Mouse (Mus musculus): ENCODE results near the gene Tesc. TPM values are rescaled to one million over a fixed set of nuclear protein-coding genes. Genes with fewer than 3 reads are reported as not detected.

Tesc gene
- polyA plus RNA-seq, 1 experiment from 2014 or later = 16.0 TPM

GRCm38 (mm10) chr5:118065516-118066255 lies 38.1 kb downstream of the Tesc start:
- Histone ChIP-seq H3K27me3 (replicated peaks) (no peaks in the 10 kb centered on the region), H3K4me3 (replicated peaks) (no peak overlapping the region), H3K36me3 (peaks cover 4% of the 10 kb centered on the region; the same call in 1 of the 2 replicates), H3K4me2 (no peak overlapping the region), H3K4me1 (0 out of 2 replicates have a peak, but pooled peaks cover 5% of the 10 kb centered on the region), H3K9me3 (no peaks in the 10 kb centered on the region), H3K9ac (no peak overlapping the region), H3K27ac (no peak overlapping the region)
- ATAC-seq (ENCODE audit: insufficient read depth, low FRiP score, low read depth) = no peak
- WGBS = 89% methylated on average over 19 of the region's 19 CpGs

GRCm38 (mm10) chr5:118066828-118067227 lies 39.3 kb downstream of the Tesc start:
- H3K4me2 ChIP-seq = no peak overlapping the region
- WGBS = 62% methylated on average over 5 of the region's 5 CpGs
- 0 out of 2 replicates have a peak, but pooled peaks cover 5% of the 10 kb centered on the region for H3K4me1 ChIP-seq
- ATAC-seq (ENCODE audit: insufficient read depth, low FRiP score, low read depth) = no peak
- peaks cover 4% of the 10 kb centered on the region; the same call in 1 of the 2 replicates for H3K36me3 ChIP-seq
- no peaks in the 10 kb centered on the region for H3K27me3 ChIP-seq (replicated peaks)
- no peaks in the 10 kb centered on the region for H3K9me3 ChIP-seq
- no peak overlapping the region for H3K9ac ChIP-seq
- no peak overlapping the region for H3K4me3 ChIP-seq (replicated peaks)
- no peak overlapping the region for H3K27ac ChIP-seq

- no peak for ATAC-seq (ENCODE audit: insufficient read depth, low FRiP score, low read depth)
- Histone ChIP-seq H3K9ac (no peak overlapping the region), H3K4me2 (no peak overlapping the region), H3K4me1 (0 out of 2 replicates have a peak, but pooled peaks cover 5% of the 10 kb centered on the region), H3K4me3 (replicated peaks) (no peak overlapping the region), H3K36me3 (peaks cover 7% of the 10 kb centered on the region), H3K9me3 (no peaks in the 10 kb centered on the region), H3K27ac (no peak overlapping the region), H3K27me3 (replicated peaks) (no peaks in the 10 kb centered on the region)
- WGBS = 56% methylated on average over 4 of the region's 4 CpGs
Measured at GRCm38 (mm10) chr5:118067572-118067971, 40.0 kb downstream of the Tesc start.

GRCm38 (mm10) chr5:118067984-118068494 lies 40.5 kb downstream of the Tesc start:
- no peak overlapping the region for H3K27ac ChIP-seq
- no peaks in the 10 kb centered on the region for H3K9me3 ChIP-seq
- no peak overlapping the region for H3K4me3 ChIP-seq (replicated peaks)
- no peaks in the 10 kb centered on the region for H3K27me3 ChIP-seq (replicated peaks)
- no peak overlapping the region for H3K4me2 ChIP-seq
- 88% methylated on average over 9 of the region's 9 CpGs for whole genome bisulfite sequencing
- H3K36me3 ChIP-seq = peaks cover 8% of the 10 kb centered on the region
- no peak overlapping the region for H3K9ac ChIP-seq
- H3K4me1 ChIP-seq = 0 out of 2 replicates have a peak, but pooled peaks cover 5% of the 10 kb centered on the region
- no peak for ATAC-seq (ENCODE audit: insufficient read depth, low FRiP score, low read depth)

- 44% methylated on average over 9 of the region's 9 CpGs for WGBS
- 0 out of 2 replicates have a peak, but pooled peaks cover 5% of the 10 kb centered on the region for H3K4me1 ChIP-seq
Measured at GRCm38 (mm10) chr5:118069315-118069714, 41.8 kb downstream of the Tesc start.

GRCm38 (mm10) chr5:118071766-118072165 lies 44.2 kb downstream of the Tesc start:
- Histone ChIP-seq H3K9ac (no peak overlapping the region), H3K9me3 (no peaks in the 10 kb centered on the region), H3K4me3 (replicated peaks) (no peak overlapping the region), H3K4me1 (0 out of 2 replicates have a peak, but pooled peaks cover 3% of the 10 kb centered on the region), H3K36me3 (peaks cover 6% of the 10 kb centered on the region; the same call in 1 of the 2 replicates), H3K27me3 (replicated peaks) (no peaks in the 10 kb centered on the region), H3K4me2 (no peak overlapping the region), H3K27ac (no peak overlapping the region)
- no peak for ATAC-seq (ENCODE audit: insufficient read depth, low FRiP score, low read depth)
- 88% methylated on average over 5 of the region's 5 CpGs for whole genome bisulfite sequencing

More at GRCm38 (mm10) chr5:118069315-118069714, 41.8 kb downstream of the Tesc start:
- peaks cover 8% of the 10 kb centered on the region for H3K36me3 ChIP-seq
- no peaks in the 10 kb centered on the region for H3K9me3 ChIP-seq
- H3K27me3 ChIP-seq (replicated peaks) = no peaks in the 10 kb centered on the region
- H3K4me2 ChIP-seq = no peak overlapping the region
- peak; percentile 57 for ATAC-seq (ENCODE audit: insufficient read depth, low FRiP score, low read depth)
- H3K4me3 ChIP-seq (replicated peaks) = no peak overlapping the region
- H3K27ac ChIP-seq = no peak overlapping the region
- H3K9ac ChIP-seq = no peak overlapping the region

GRCm38 (mm10) chr5:118073213-118073773 lies 45.8 kb downstream of the Tesc start:
- no peak overlapping the region for H3K9ac ChIP-seq
- H3K27ac ChIP-seq = no peak overlapping the region
- ATAC-seq (ENCODE audit: insufficient read depth, low FRiP score, low read depth) = no peak
- no peak overlapping the region for H3K4me2 ChIP-seq
- H3K9me3 ChIP-seq = no peaks in the 10 kb centered on the region
- no peaks in the 10 kb centered on the region for H3K27me3 ChIP-seq (replicated peaks)
- H3K4me1 ChIP-seq = no peaks in the 10 kb centered on the region
- H3K36me3 ChIP-seq = peaks cover 15% of the 10 kb centered on the region; the same call in 1 of the 2 replicates
- no peak overlapping the region for H3K4me3 ChIP-seq (replicated peaks)
- 93% methylated on average over 15 of the region's 15 CpGs for WGBS

GRCm38 (mm10) chr5:118076721-118077592 lies 49.4 kb downstream of the Tesc start:
- H3K9ac ChIP-seq = no peak overlapping the region
- 85% methylated on average over 15 of the region's 15 CpGs for WGBS
- ATAC-seq (ENCODE audit: insufficient read depth, low FRiP score, low read depth) = no peak
- H3K4me1 ChIP-seq = no peaks in the 10 kb centered on the region
- no peak overlapping the region for H3K4me2 ChIP-seq
- peaks cover 15% of the 10 kb centered on the region; the same call in 1 of the 2 replicates for H3K36me3 ChIP-seq
- H3K9me3 ChIP-seq = no peaks in the 10 kb centered on the region
- H3K27ac ChIP-seq = no peak overlapping the region
- no peaks in the 10 kb centered on the region for H3K27me3 ChIP-seq (replicated peaks)
- H3K4me3 ChIP-seq (replicated peaks) = no peak overlapping the region

GRCm38 (mm10) chr5:118078550-118078949 lies 51.0 kb downstream of the Tesc start:
- ATAC-seq (ENCODE audit: insufficient read depth, low FRiP score, low read depth) = no peak
- no peaks in the 10 kb centered on the region; the same call in 1 of the 2 replicates for H3K4me1 ChIP-seq
- no peak overlapping the region for H3K4me3 ChIP-seq (replicated peaks)
- no peaks in the 10 kb centered on the region for H3K9me3 ChIP-seq
- WGBS = 81% methylated on average over 6 of the region's 6 CpGs
- no peaks in the 10 kb centered on the region for H3K27me3 ChIP-seq (replicated peaks)
- H3K4me2 ChIP-seq = no peak overlapping the region
- peaks cover 11% of the 10 kb centered on the region; the same call in 1 of the 2 replicates for H3K36me3 ChIP-seq
- no peak overlapping the region for H3K27ac ChIP-seq
- no peak overlapping the region for H3K9ac ChIP-seq

- peaks cover 7% of the 10 kb centered on the region; the same call in 1 of the 2 replicates for H3K4me1 ChIP-seq
- no peak overlapping the region for H3K9ac ChIP-seq
- H3K4me2 ChIP-seq = no peak overlapping the region
- H3K27me3 ChIP-seq (replicated peaks) = no peaks in the 10 kb centered on the region
- no peak overlapping the region for H3K27ac ChIP-seq
- peaks cover 11% of the 10 kb centered on the region; the same call in 1 of the 2 replicates for H3K36me3 ChIP-seq
- ATAC-seq (ENCODE audit: insufficient read depth, low FRiP score, low read depth) = no peak
- no peak overlapping the region for H3K4me3 ChIP-seq (replicated peaks)
- H3K9me3 ChIP-seq = no peaks in the 10 kb centered on the region
- WGBS = 63% methylated on average over 6 of the region's 6 CpGs
Measured at GRCm38 (mm10) chr5:118079354-118079753, 51.8 kb downstream of the Tesc start.

GRCm38 (mm10) chr5:118079839-118080250 lies 52.3 kb downstream of the Tesc start:
- no peaks in the 10 kb centered on the region for H3K27me3 ChIP-seq (replicated peaks)
- WGBS = 78% methylated on average over 11 of the region's 11 CpGs
- H3K36me3 ChIP-seq = peaks cover 11% of the 10 kb centered on the region; the same call in 1 of the 2 replicates
- no peak overlapping the region for H3K4me3 ChIP-seq (replicated peaks)
- no peak overlapping the region for H3K4me2 ChIP-seq
- no peaks in the 10 kb centered on the region for H3K9me3 ChIP-seq
- H3K27ac ChIP-seq = no peak overlapping the region
- no peak for ATAC-seq (ENCODE audit: insufficient read depth, low FRiP score, low read depth)
- peaks cover 11% of the 10 kb centered on the region; the same call in 1 of the 2 replicates for H3K4me1 ChIP-seq
- H3K9ac ChIP-seq = no peak overlapping the region
